Mouse (Mus musculus): ENCODE data around the gene Muc1.

DNA sequence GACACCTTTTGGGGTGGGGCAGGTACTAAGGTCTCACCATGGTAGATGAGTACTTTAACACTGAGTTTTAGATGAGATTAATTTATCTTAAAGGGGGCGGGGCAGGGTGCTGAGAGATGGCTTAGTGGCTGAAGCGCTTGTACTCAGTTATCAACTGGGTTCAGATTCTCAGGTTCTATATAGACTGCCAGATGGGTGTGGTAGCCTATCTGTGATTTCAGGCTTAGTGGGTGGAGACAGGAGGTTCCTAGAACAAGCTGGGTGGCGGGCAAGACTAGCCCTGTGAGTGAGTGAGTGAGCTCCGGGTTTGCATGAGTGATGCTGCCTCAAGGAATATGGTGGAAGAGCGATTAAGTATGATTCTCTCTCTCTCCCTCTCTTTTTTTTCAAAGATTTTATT is 26.1 kb downstream of the Muc1 start:
- TF ChIP-seq POLR2A (IDR thresholded peaks at IDR 0.05; ENCODE audit: insufficient read depth, low read length) (no peak), CTCF (IDR thresholded peaks at IDR 0.05; ENCODE audit: low read depth, low read length) (no peak)

Data from ES-Bruce4 (cell line).